Mouse (Mus musculus) limb, embryonic 14.5 days (tissue): ENCODE data around the gene Trim52. TPM values are rescaled to one million over a fixed set of nuclear protein-coding genes. Genes with fewer than 3 reads are reported as not detected.
A peak's percentile ranks its signal among the peaks of the same experiment; 100 is the strongest.

Source experiments
- ATAC-seq: fragments of 200-750 bp; cut with Nextera tagmentation; 2 replicates; pipeline ENCODE4 v1.8.0; 2017; ENCODE audit warnings: low read depth, moderate number of reproducible peaks, moderate TSS enrichment; ENCODE audit not compliant: low FRiP score
- DNase-seq: peaks from one replicate; pipeline ENCODE4 v3.0.0-alpha.2; 2015; ENCODE audit warnings: low spot score
- H3K27ac ChIP-seq: fragments of 300-500 bp; sonication (generic); replicated peaks from 2 replicates; pipeline ENCODE4 v1.5.1; 2014; ENCODE audit warnings: low read depth, mild to moderate bottlenecking, low read length, moderate library complexity, mixed read lengths
- H3K27me3 ChIP-seq: fragments of 300-500 bp; sonication (generic); 2 replicates; pipeline ENCODE4 v1.6.1; 2014; ENCODE audit warnings: low read length, mixed read lengths; ENCODE audit not compliant: control insufficient read depth, insufficient read depth
- H3K36me3 ChIP-seq: fragments of 300-500 bp; sonication (generic); 2 replicates; pipeline ENCODE4 v1.6.1; 2014; ENCODE audit warnings: mild to moderate bottlenecking, low read length, moderate library complexity, mixed read lengths; ENCODE audit not compliant: control insufficient read depth, insufficient read depth
- H3K4me1 ChIP-seq: fragments of 300-500 bp; sonication (generic); 2 replicates; pipeline ENCODE4 v1.6.1; 2014; ENCODE audit warnings: antibody characterized with exemption, low read length, mixed read lengths; ENCODE audit not compliant: control insufficient read depth, insufficient read depth
- H3K4me2 ChIP-seq: fragments of 300-500 bp; sonication (generic); replicated peaks from 2 replicates; pipeline ENCODE4 v1.6.1; 2014; ENCODE audit warnings: low read depth, mild to moderate bottlenecking, low read length, moderate library complexity; ENCODE audit not compliant: severe bottlenecking
- H3K4me3 ChIP-seq: fragments of 300-500 bp; sonication (generic); replicated peaks from 2 replicates; pipeline ENCODE4 v1.5.1; 2014; ENCODE audit warnings: low read length
- H3K9ac ChIP-seq: fragments of 300-500 bp; sonication (generic); 2 replicates; pipeline ENCODE4 v1.6.1; 2014; ENCODE audit warnings: mild to moderate bottlenecking, low read depth, low read length, moderate library complexity; ENCODE audit not compliant: severe bottlenecking
- H3K9me3 ChIP-seq: fragments of 300-500 bp; sonication (generic); 2 replicates; pipeline ENCODE4 v1.6.1; 2016; ENCODE audit warnings: low read length; ENCODE audit not compliant: control insufficient read depth
- POLR2A ChIP-seq: fragments of 200-500 bp; IDR thresholded peaks from 2 replicates; pipeline ENCODE4 v1.8.0; 2012; ENCODE audit warnings: inconsistent platforms, mild to moderate bottlenecking, moderate library complexity, borderline replicate concordance; ENCODE audit not compliant: insufficient read depth, insufficient read length; ENCODE audit errors: extremely low read depth
- WGBS: fragments of 180-500 bp; shearing (Covaris S2); extraction: QIAGEN DNeasy Blood & Tissue Kit; methylation state at CpG from one replicate; pipeline ENCODE4 v1.1.7; 2014; 5-methylcytosine and 5-hydroxymethylcytosine counted together
- polyA plus RNA-seq, 2 experiments: library from polyadenylated mRNA; depleted of rRNA in 1 of 2; stranded (reverse) in 1 of 2; unstranded in 1 of 2; fragments of >200 nt; fragmentation: Nextera tagmentation in 1 of 2; extraction: Ambion mirVana in 1 of 2; gene quantifications; 2 replicates each; pipeline versions ENCODE4 v1.2.1 to v1.2.3; 2012 to 2014

The Trim52 gene
- 0.06 and 0.10 TPM in 2 replicates for polyA plus RNA-seq (2012; rRNA removed)
- not detected in 2 replicates for polyA plus RNA-seq (2014; fragmentation: Nextera tagmentation; extraction: Ambion mirVana)

DNA sequence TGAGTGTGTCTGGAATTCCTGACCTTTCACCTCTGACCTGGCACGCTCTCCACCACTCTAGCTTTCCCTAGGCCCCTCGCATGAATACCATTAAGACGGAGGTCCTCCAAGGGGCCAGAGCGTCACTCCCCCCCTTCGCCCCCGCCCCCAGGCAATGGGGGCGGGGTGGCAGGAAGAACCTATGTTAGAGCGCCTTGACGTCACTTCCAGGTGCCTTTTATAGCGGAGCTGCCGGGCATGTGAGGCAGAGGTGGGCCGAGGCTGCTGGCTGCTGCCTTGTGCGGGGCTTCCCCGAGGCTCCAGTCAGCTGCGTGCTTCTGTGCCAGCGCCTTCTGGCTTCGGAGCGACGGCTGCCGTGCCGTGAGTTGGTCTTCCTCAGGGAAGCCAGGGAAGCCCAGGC lies at the start of gene Trim52:
TSS of gene Trim52 (plus strand) at position 219 of the 400 bp plus-strand sequence.
- ATAC-seq = no peak
- Histone ChIP-seq H3K36me3 (no peaks in the 10 kb centered on the region), H3K9me3 (no peaks in the 10 kb centered on the region), H3K4me3 (no peak within 1 kb of the TSS), H3K4me1 (no peaks in the 10 kb centered on the region), H3K4me2 (no peak within 1 kb of the TSS), H3K9ac (no peak within 1 kb of the TSS), H3K27me3 (no peaks in the 10 kb centered on the region), H3K27ac (no peak within 1 kb of the TSS)
- DNase-seq = no peak
- 95% methylated on average over 21 of the region's 21 CpGs for WGBS
- no peak for TF ChIP-seq POLR2A

DNA sequence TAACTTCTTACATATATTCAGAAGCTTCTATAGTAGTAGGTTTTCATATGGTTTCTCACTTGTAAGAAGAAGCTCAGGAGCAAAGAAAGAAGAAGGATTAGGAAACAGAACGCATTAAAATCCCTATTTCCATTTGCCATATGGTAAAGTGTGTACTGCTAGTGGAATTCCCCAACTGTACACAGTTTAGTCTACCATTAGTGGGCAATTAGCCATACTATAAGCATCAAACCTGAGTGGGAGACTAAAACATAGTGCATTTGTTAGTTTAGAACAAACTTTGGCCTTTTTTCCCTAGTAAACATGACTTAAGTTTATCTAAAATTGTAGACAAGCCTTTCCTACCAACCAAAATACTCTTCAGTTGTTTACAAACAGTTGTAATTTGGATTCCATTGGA lies 33.4 kb upstream of the Trim52 start:
- Histone ChIP-seq H3K27ac (no peak overlapping the region), H3K9me3 (no peaks in the 10 kb centered on the region), H3K27me3 (no peaks in the 10 kb centered on the region), H3K4me2 (no peak overlapping the region), H3K4me1 (no peaks in the 10 kb centered on the region), H3K4me3 (no peak overlapping the region), H3K9ac (no peak overlapping the region), H3K36me3 (no peaks in the 10 kb centered on the region)
- no peak for TF ChIP-seq POLR2A
- no peak for ATAC-seq
- 89% methylated on average over 1 of the region's 1 CpGs for WGBS
- no peak for DNase-seq

DNA sequence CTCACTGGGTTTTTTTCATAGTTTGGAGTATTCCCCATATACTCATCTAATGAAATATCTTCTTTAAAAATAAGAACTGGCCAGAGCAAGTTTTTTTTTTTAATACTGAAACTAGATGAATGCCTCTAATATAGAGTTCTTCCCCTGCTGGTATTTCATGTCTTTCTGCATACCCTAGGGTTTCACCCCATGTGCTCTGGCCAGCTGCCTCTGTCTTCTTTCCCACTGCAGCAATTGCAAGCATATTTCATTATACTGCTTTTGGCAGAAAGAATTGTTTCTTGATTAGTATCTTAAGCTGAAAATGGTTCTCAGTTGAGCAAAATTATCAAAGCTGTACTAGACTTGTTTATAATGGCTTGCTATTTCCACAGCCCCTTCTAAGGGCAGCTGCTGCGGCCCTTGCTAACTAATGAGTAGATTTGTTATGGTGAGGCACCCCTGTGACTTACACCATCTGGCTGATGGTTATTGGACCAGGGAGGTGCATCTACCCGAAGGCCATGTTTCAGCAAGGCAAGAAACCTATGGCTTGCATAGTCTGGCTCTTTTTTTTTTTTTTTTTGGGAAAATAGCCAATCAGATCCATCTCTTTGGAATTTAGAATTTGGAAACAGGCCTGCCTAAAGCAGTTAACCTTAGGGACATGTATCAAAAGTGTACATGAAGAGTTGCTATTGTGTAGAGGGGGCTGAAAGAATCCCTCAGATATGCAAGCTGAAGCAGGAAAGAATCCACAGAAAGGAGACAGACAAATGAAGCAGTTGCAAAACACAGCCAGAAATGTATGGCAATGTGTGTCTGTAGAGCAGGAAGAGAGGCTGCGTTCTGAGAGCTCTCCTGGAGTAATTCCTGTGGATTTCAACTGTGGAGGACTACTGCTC lies 30.6 kb upstream of the Trim52 start:
- peak; percentile 68 for DNase-seq
- Histone ChIP-seq H3K9ac (no peak overlapping the region), H3K4me3 (no peak overlapping the region), H3K27ac (0 out of 2 replicates have a peak overlapping the region, but pooled peaks have one; percentile 26), H3K4me1 (no peaks in the 10 kb centered on the region), H3K4me2 (no peak overlapping the region), H3K27me3 (no peaks in the 10 kb centered on the region), H3K36me3 (no peaks in the 10 kb centered on the region), H3K9me3 (no peaks in the 10 kb centered on the region)
- no peak for TF ChIP-seq POLR2A
- ATAC-seq = peak; percentile 91
- WGBS = 31% methylated on average over 3 of the region's 3 CpGs

DNA sequence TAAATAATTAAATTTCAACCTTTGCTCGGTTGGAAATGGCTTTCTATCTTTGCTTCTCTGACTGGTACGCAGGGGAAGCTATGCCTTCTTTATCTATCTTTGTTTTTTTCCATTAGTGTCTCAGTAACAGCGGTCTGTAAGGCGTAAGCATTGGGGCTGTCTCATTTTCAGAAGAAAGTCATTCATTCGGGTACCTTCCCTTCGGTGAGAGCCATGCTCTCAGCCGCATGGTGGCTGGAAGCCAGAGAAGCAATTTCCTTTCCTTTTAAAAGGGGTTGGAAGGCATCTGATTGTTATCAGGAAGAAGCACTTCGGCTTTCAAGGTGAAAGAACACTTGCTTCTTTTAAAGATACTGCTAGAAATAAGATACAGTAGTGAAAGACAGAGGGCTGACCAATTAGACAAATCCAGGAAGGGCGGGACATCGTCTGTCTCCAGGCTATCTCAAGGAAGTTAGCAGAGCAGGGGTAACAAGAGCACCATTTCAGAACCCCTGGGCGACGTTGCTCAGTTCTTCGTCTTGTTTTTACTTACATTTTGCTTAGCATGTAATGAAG lies 17.4 kb upstream of the Trim52 start:
- no peaks in the 10 kb centered on the region for H3K4me1 ChIP-seq
- ATAC-seq (no peak), DNase-seq (no peak)
- no peaks in the 10 kb centered on the region for H3K36me3 ChIP-seq
- H3K4me2 ChIP-seq = no peak overlapping the region
- no peak overlapping the region for H3K9ac ChIP-seq
- no peak for TF ChIP-seq POLR2A
- no peaks in the 10 kb centered on the region for H3K9me3 ChIP-seq
- 71% methylated on average over 13 of the region's 13 CpGs for WGBS
- no peak overlapping the region for H3K4me3 ChIP-seq
- H3K27ac ChIP-seq = no peak overlapping the region
- no peaks in the 10 kb centered on the region for H3K27me3 ChIP-seq

DNA sequence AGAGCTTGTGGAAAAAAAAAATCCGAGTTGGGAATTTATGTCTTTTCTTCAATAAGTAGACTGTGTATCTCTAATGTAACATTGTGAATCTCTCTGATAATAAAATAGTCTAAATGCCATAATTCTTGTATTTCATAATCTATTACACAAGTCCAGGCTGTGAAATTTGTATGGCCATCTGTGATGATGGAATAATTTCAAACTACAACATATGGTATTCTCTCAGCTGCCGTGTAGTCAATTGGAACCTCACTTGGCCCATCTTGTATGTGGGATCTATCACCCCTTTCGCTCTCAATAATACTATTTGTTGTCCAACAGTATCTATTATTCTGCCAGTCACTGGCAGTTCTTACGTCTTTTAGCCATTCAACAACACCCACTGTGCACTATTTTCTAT lies 9.2 kb upstream of the Trim52 start:
- DNase-seq (no peak), ATAC-seq (no peak)
- Histone ChIP-seq H3K4me1 (no peaks in the 10 kb centered on the region), H3K9me3 (no peaks in the 10 kb centered on the region), H3K4me2 (no peak overlapping the region), H3K36me3 (no peaks in the 10 kb centered on the region), H3K9ac (no peak overlapping the region), H3K27me3 (no peaks in the 10 kb centered on the region), H3K27ac (no peak overlapping the region), H3K4me3 (no peak overlapping the region)
- WGBS = 94% methylated on average over 4 of the region's 4 CpGs
- TF ChIP-seq POLR2A = no peak
